Mouse (Mus musculus) liver, embryonic 14.5 days (tissue): ENCODE results near the gene Reln.

Source experiments
- CTCF ChIP-seq: IDR thresholded peaks from 2 replicates; pipeline ENCODE4 v1.5.1; 2016; ENCODE audit warnings: antibody characterized with exemption, low read depth, control low read depth
- EP300 ChIP-seq: IDR thresholded peaks from 2 replicates; pipeline ENCODE4 v1.6.1; 2016; ENCODE audit warnings: antibody characterized with exemption, low read depth

GRCm38 (mm10) chr5:21896586-21896985, 447.9 kb downstream of the Reln start:
- TF ChIP-seq CTCF (no peak), EP300 (no peak)
